Mouse (Mus musculus) heart, postnatal 0 days (tissue): ENCODE measurements at regions not wholly inside any gene's neighbourhood (a gene's known extent, or its start where the extent isn't known, plus 50 kb on each side); places are given as distances from the start of the nearest gene placed in this dataset.

Experiments used
- ATAC-seq: fragments of 200-750 bp; cut with Nextera tagmentation; 2 replicates; pipeline ENCODE4 v1.8.0; 2017; ENCODE audit warnings: low read depth, moderate number of reproducible peaks, moderate library complexity; ENCODE audit not compliant: insufficient read depth
- DNase-seq: peaks from one replicate; pipeline ENCODE4 v3.0.0-alpha.2; 2016; ENCODE audit warnings: low spot score
- H3K27ac ChIP-seq: fragments of 300-500 bp; sonication (generic); 2 replicates; pipeline ENCODE4 v1.5.1; 2014; ENCODE audit warnings: low read depth, mild to moderate bottlenecking
- H3K27me3 ChIP-seq: fragments of 300-500 bp; sonication (generic); 2 replicates; pipeline ENCODE4 v1.6.1; 2014; ENCODE audit warnings: low read length, mixed read lengths; ENCODE audit not compliant: control insufficient read depth, insufficient read depth
- H3K36me3 ChIP-seq: fragments of 300-500 bp; sonication (generic); replicated peaks from 2 replicates; pipeline ENCODE4 v1.6.1; 2014; ENCODE audit warnings: low read length, mixed read lengths; ENCODE audit not compliant: control insufficient read depth, insufficient read depth
- H3K4me1 ChIP-seq: fragments of 300-500 bp; sonication (generic); 2 replicates; pipeline ENCODE4 v1.6.1; 2014; ENCODE audit warnings: antibody characterized with exemption; ENCODE audit not compliant: control insufficient read depth, insufficient read depth
- H3K4me2 ChIP-seq: fragments of 300-500 bp; sonication (generic); 2 replicates; pipeline ENCODE4 v1.6.1; 2014; ENCODE audit warnings: low read depth, mild to moderate bottlenecking, low read length, moderate library complexity
- H3K4me3 ChIP-seq: fragments of 300-500 bp; sonication (generic); 2 replicates; pipeline ENCODE4 v1.5.1; 2014; ENCODE audit warnings: low read depth, low read length
- H3K9ac ChIP-seq: fragments of 300-500 bp; sonication (generic); replicated peaks from 2 replicates; pipeline ENCODE4 v1.6.1; 2014; ENCODE audit warnings: low read depth, low read length, mixed read lengths
- H3K9me3 ChIP-seq: fragments of 300-500 bp; sonication (generic); replicated peaks from 2 replicates; pipeline ENCODE4 v1.6.1; 2016; ENCODE audit warnings: low read length; ENCODE audit not compliant: control insufficient read depth
- CTCF ChIP-seq: IDR thresholded peaks from 2 replicates; pipeline ENCODE4 v1.5.1; 2016; ENCODE audit warnings: antibody characterized with exemption, control low read depth, low read depth
- EP300 ChIP-seq: IDR thresholded peaks from 2 replicates; pipeline ENCODE4 v1.6.1; 2016; ENCODE audit warnings: antibody characterized with exemption, low read depth
- WGBS: fragments of 180-500 bp; shearing (Covaris S2); extraction: QIAGEN DNeasy Blood & Tissue Kit; methylation state at CpG from one replicate; pipeline ENCODE4 v1.1.7; 2014; 5-methylcytosine and 5-hydroxymethylcytosine counted together

DNA sequence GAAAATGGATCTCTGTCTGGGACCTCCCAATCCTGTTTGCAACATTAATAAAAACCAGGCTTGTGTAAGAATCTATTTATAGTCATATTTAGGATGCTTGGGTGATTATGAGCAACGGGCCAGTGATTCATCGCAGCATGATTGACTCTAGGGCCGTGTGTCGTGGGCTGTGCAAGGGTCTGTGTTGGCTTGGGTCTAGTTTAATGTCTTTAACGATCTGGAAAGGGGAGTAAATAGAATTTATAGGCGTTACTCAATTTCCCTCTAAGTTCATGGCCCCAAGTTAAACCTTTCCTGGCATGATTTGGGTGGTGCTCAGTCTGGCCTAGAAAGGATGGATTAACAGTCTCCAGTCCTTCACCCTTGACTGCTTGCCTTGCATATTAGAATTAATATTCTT lies 149.9 kb upstream of the Fer start:
- TF ChIP-seq EP300 (no peak), CTCF (no peak)
- no peak overlapping the region for H3K27ac ChIP-seq
- no peak overlapping the region for H3K4me3 ChIP-seq
- WGBS: 37% methylated on average over 6 of the region's 6 CpGs
- H3K36me3 ChIP-seq: no peaks in the 10 kb centered on the region
- no peaks in the 10 kb centered on the region; the same call in 1 of the 2 replicates for H3K4me1 ChIP-seq
- H3K9me3 ChIP-seq: no peaks in the 10 kb centered on the region
- H3K4me2 ChIP-seq: no peak overlapping the region
- H3K9ac ChIP-seq: no peak overlapping the region
- ATAC-seq: no peak
- DNase-seq: no peak
- H3K27me3 ChIP-seq: no peaks in the 10 kb centered on the region

DNA sequence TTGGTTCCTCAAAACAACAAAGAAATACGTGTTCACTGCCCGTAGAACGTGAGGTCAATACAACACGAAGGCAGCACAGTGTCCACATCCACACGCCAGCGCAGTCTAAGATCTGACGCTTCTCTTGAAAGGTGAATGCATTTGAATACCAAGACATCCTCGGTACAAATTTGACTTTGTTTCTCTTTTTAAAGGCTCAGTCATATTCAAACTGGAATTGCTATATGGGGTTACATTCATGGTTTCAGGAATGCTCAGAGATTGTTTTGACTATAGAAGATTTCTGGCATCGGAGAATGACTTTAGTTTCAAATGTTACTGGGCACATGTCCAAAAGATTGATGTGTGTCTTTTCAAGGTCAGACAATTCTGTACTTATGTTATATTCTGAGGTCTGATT lies 147.2 kb upstream of the Fer start:
- Histone ChIP-seq H3K27me3 (no peaks in the 10 kb centered on the region), H3K9ac (no peak overlapping the region), H3K4me1 (no peaks in the 10 kb centered on the region; the same call in 1 of the 2 replicates), H3K36me3 (no peaks in the 10 kb centered on the region), H3K27ac (no peak overlapping the region), H3K4me3 (no peak overlapping the region), H3K4me2 (no peak overlapping the region), H3K9me3 (no peaks in the 10 kb centered on the region)
- WGBS: 83% methylated on average over 9 of the region's 9 CpGs
- TF ChIP-seq CTCF: no peak
- TF ChIP-seq EP300: no peak
- DNase-seq (no peak), ATAC-seq (no peak)

DNA sequence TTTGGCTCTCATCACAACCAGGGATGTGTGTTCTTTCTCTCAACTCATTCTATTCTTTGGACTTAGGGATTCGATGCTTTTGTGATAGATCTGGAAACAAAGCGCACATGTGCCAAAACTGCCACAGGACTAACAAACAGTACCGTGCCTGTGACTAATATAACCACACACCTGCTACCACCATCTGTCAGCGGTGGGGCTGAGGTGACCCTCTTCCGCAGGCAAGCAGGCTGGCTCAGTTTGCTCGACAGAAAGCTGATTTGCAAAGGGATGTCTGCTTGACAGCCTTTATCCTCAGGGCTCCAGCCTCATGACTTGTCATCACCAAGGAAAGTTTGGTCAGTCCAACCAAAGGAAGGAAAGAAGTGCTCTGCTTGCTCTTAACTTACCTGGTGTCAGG lies 146.7 kb upstream of the Fer start:
- Histone ChIP-seq H3K27ac (no peak overlapping the region), H3K27me3 (no peaks in the 10 kb centered on the region), H3K36me3 (no peaks in the 10 kb centered on the region), H3K4me3 (no peak overlapping the region), H3K4me1 (no peaks in the 10 kb centered on the region; the same call in 1 of the 2 replicates), H3K9me3 (no peaks in the 10 kb centered on the region), H3K4me2 (no peak overlapping the region), H3K9ac (no peak overlapping the region)
- DNase-seq (no peak), ATAC-seq (no peak)
- TF ChIP-seq EP300: no peak
- TF ChIP-seq CTCF: no peak
- 62% methylated on average over 6 of the region's 6 CpGs for WGBS

- ATAC-seq (no peak), DNase-seq (no peak)
- no peak for TF ChIP-seq CTCF
- no peak for TF ChIP-seq EP300
- no peaks in the 10 kb centered on the region for H3K27me3 ChIP-seq
- no peak overlapping the region for H3K4me3 ChIP-seq
- WGBS: 69% methylated on average over 9 of the region's 9 CpGs
- H3K9ac ChIP-seq: no peak overlapping the region
- H3K27ac ChIP-seq: no peak overlapping the region
- no peaks in the 10 kb centered on the region; the same call in 1 of the 2 replicates for H3K4me1 ChIP-seq
- no peaks in the 10 kb centered on the region for H3K36me3 ChIP-seq
- no peak overlapping the region for H3K4me2 ChIP-seq
- H3K9me3 ChIP-seq: no peaks in the 10 kb centered on the region
These were observed 145.7 kb upstream of the Fer start for GRCm38 (mm10) chr17:63717051-63717578.

- Histone ChIP-seq H3K36me3 (no peaks in the 10 kb centered on the region), H3K27me3 (no peaks in the 10 kb centered on the region), H3K27ac (no peak overlapping the region), H3K4me2 (no peak overlapping the region), H3K9ac (no peak overlapping the region), H3K4me1 (no peaks in the 10 kb centered on the region), H3K9me3 (no peaks in the 10 kb centered on the region), H3K4me3 (no peak overlapping the region)
- ATAC-seq (no peak), DNase-seq (no peak)
- 81% methylated on average over 16 of the region's 16 CpGs for WGBS
- no peak for TF ChIP-seq CTCF
- no peak for TF ChIP-seq EP300
These were observed 143.7 kb upstream of the Fer start for GRCm38 (mm10) chr17:63718972-63719715.

GRCm38 (mm10) chr17:63719771-63720170 lies 143.1 kb upstream of the Fer start:
- no peak overlapping the region for H3K4me2 ChIP-seq
- no peak overlapping the region for H3K9ac ChIP-seq
- TF ChIP-seq CTCF (no peak), EP300 (no peak)
- no peak overlapping the region for H3K27ac ChIP-seq
- ATAC-seq (no peak), DNase-seq (no peak)
- H3K36me3 ChIP-seq: no peaks in the 10 kb centered on the region
- WGBS: 76% methylated on average over 4 of the region's 4 CpGs
- no peaks in the 10 kb centered on the region for H3K9me3 ChIP-seq
- no peaks in the 10 kb centered on the region for H3K4me1 ChIP-seq
- H3K27me3 ChIP-seq: no peaks in the 10 kb centered on the region
- H3K4me3 ChIP-seq: no peak overlapping the region
